18 mouse cellular contexts compared by ENCODE assay signal in genomic region chr16:46613062-46613818, GRCm38 (mm10).
"Had no signal": no experiment of that assay in that cellular context is flagged by ENCODE, and none has a peak within 500 bp of the region (broad histone marks: within the 10 kb centered on the region; RNA-seq: fewer than 3 reads in every experiment).

No protein-coding gene starts in this region.

- H3K9me3 ChIP-seq: limb, embryonic 12.5 days; liver, embryonic 13.5 days; lung, embryonic 15.5 days; midbrain, embryonic 15.5 days; neural tube, embryonic 13.5 days had no signal

- H3K27me3 ChIP-seq: limb, embryonic 12.5 days; liver, embryonic 13.5 days; lung, embryonic 15.5 days; megakaryocyte, embryonic 14.5 days; midbrain, embryonic 15.5 days; neural tube, embryonic 13.5 days had no signal

- H3K4me3 ChIP-seq: limb, embryonic 12.5 days; liver, embryonic 13.5 days; lung, embryonic 15.5 days; megakaryocyte, embryonic 14.5 days; midbrain, embryonic 15.5 days; neural tube, embryonic 13.5 days had no signal

- H3K27ac ChIP-seq: limb, embryonic 12.5 days; liver, embryonic 13.5 days; lung, embryonic 15.5 days; macrophage; midbrain, embryonic 15.5 days; neural tube, embryonic 13.5 days had no signal

- DNase-seq: layer of hippocampus, adult 9-11 months; layer of hippocampus, postnatal 36 days; liver; liver, embryonic 13.5 days; liver, postnatal 0 days; lung, postnatal 14 days; right cerebral cortex, adult 18-20 months; right cerebral cortex, postnatal 25 days; thymus, postnatal 36 days had no signal

- ATAC-seq: inflammation-experienced regulatory T-cells, adult 6 months; intestine, postnatal 0 days; liver, postnatal 0 days; midbrain, embryonic 15.5 days had no signal

- H3K9ac ChIP-seq: limb, embryonic 12.5 days; liver, embryonic 13.5 days; liver, postnatal 0 days; lung, embryonic 15.5 days; midbrain, embryonic 15.5 days; neural tube, embryonic 13.5 days had no signal

- H3K36me3 ChIP-seq: limb, embryonic 12.5 days; liver, embryonic 13.5 days; lung, embryonic 15.5 days; midbrain, embryonic 15.5 days; neural tube, embryonic 13.5 days had no signal

- H3K4me2 ChIP-seq: limb, embryonic 12.5 days; liver, embryonic 13.5 days; lung, embryonic 15.5 days; midbrain, embryonic 11.5 days; midbrain, embryonic 15.5 days; neural tube, embryonic 13.5 days had no signal

- H3K4me1 ChIP-seq: limb, embryonic 12.5 days; liver, embryonic 13.5 days; lung, embryonic 15.5 days; megakaryocyte, embryonic 14.5 days; midbrain, embryonic 15.5 days had no signal
